Mouse (Mus musculus) cortical plate, adult 2 months (tissue): ENCODE results near the gene Enkd1. TPM values are rescaled to one million over a fixed set of nuclear protein-coding genes. Genes with fewer than 3 reads are reported as not detected.
A peak's percentile ranks its signal among the peaks of the same experiment; 100 is the strongest.

Source experiments
- H3K27ac ChIP-seq: fragments of 200-500 bp; 2 replicates; pipeline ENCODE4 v1.5.1; 2012; ENCODE audit warnings: low read length, control low read depth, inconsistent platforms; ENCODE audit not compliant: insufficient read depth
- H3K4me1 ChIP-seq: fragments of 200-500 bp; 2 replicates; pipeline ENCODE4 v1.6.1; 2011; ENCODE audit warnings: low read length; ENCODE audit not compliant: control insufficient read depth, insufficient read depth
- H3K4me3 ChIP-seq: fragments of 200-500 bp; 2 replicates; pipeline ENCODE4 v1.5.1; 2011; ENCODE audit warnings: mild to moderate bottlenecking, low read length, control low read depth; ENCODE audit not compliant: insufficient read depth
- CTCF ChIP-seq: fragments of 200-500 bp; IDR thresholded peaks from 2 replicates; pipeline ENCODE4 v1.5.1; 2011; ENCODE audit warnings: mild to moderate bottlenecking, control low read depth, low read length; ENCODE audit not compliant: insufficient read depth; ENCODE audit errors: extremely low read depth
- POLR2A ChIP-seq: fragments of 200-500 bp; IDR thresholded peaks from 2 replicates; pipeline ENCODE4 v1.6.1; 2011; ENCODE audit warnings: mild to moderate bottlenecking, low read length, control low read depth; ENCODE audit not compliant: insufficient read depth; ENCODE audit errors: extremely low read depth
- polyA plus RNA-seq: library from polyadenylated mRNA; depleted of rRNA; stranded (reverse); fragments of >200 nt; gene quantifications from 2 replicates; pipeline ENCODE4 v1.2.3, GENCODE M21; 2012

Enkd1 gene
- polyA plus RNA-seq, 1 experiment = 16.4 TPM

- H3K4me3 ChIP-seq = peak overlapping the region; percentile 72; the same call in 1 of the 2 replicates
Measured at GRCm38 (mm10) chr8:105702731-105703415, 5.1 kb downstream of the Enkd1 start.

GRCm38 (mm10) chr8:105702001-105702401 lies 6.0 kb downstream of the Enkd1 start:
- TF ChIP-seq POLR2A (peak; percentile 51; the same call in 1 of the 2 replicates), CTCF (no peak)
- Histone ChIP-seq H3K4me1 (no peaks in the 10 kb centered on the region), H3K27ac (peak overlapping the region; percentile 49), H3K4me3 (peak overlapping the region; percentile 72)

More at GRCm38 (mm10) chr8:105702731-105703415, 5.1 kb downstream of the Enkd1 start:
- Histone ChIP-seq H3K27ac (no peak overlapping the region), H3K4me1 (peaks cover 2% of the 10 kb centered on the region; the same call in 1 of the 2 replicates)
- TF ChIP-seq POLR2A = no peak
- no peak for TF ChIP-seq CTCF

GRCm38 (mm10) chr8:105700966-105701824 lies 6.8 kb downstream of the Enkd1 start, which contains the start of the genes Acd and Pard6a:
Gene Acd (minus strand): TSS chr8:105701102.
Gene Pard6a (plus strand): TSS chr8:105701148.
- Histone ChIP-seq H3K4me1 (no peaks in the 10 kb centered on the region), H3K4me3 (peak within 1 kb of the TSS; percentile 72), H3K27ac (peak within 1 kb of the TSS; percentile 92)
- TF ChIP-seq POLR2A = peak; percentile 80; the same call in 1 of the 2 replicates
- TF ChIP-seq CTCF = no peak

GRCm38 (mm10) chr8:105700566-105700965 lies 7.4 kb downstream of the Enkd1 start:
- Histone ChIP-seq H3K4me3 (peak overlapping the region; percentile 72), H3K4me1 (no peaks in the 10 kb centered on the region), H3K27ac (peak overlapping the region; percentile 6; the same call in 1 of the 2 replicates)
- no peak for TF ChIP-seq CTCF
- no peak for TF ChIP-seq POLR2A

GRCm38 (mm10) chr8:105699488-105700215 lies 8.4 kb downstream of the Enkd1 start:
- no peak overlapping the region for H3K27ac ChIP-seq
- H3K4me3 ChIP-seq = peak overlapping the region; percentile 72; the same call in 1 of the 2 replicates
- TF ChIP-seq POLR2A (no peak), CTCF (no peak)
- no peaks in the 10 kb centered on the region for H3K4me1 ChIP-seq

- Histone ChIP-seq H3K27ac (no peak overlapping the region), H3K4me3 (no peak overlapping the region), H3K4me1 (no peaks in the 10 kb centered on the region)
- no peak for TF ChIP-seq POLR2A
- no peak for TF ChIP-seq CTCF
Measured at GRCm38 (mm10) chr8:105698734-105699133, 9.3 kb downstream of the Enkd1 start.

GRCm38 (mm10) chr8:105697196-105697780 lies 10.7 kb downstream of the Enkd1 start:
- H3K4me1 ChIP-seq = no peaks in the 10 kb centered on the region
- H3K4me3 ChIP-seq = no peak overlapping the region
- no peak for TF ChIP-seq CTCF
- no peak for TF ChIP-seq POLR2A
- no peak overlapping the region for H3K27ac ChIP-seq

GRCm38 (mm10) chr8:105695080-105695780 lies 12.8 kb downstream of the Enkd1 start:
- no peaks in the 10 kb centered on the region for H3K4me1 ChIP-seq
- H3K4me3 ChIP-seq = peak overlapping the region; percentile 100
- no peak for TF ChIP-seq POLR2A
- TF ChIP-seq CTCF = no peak
- H3K27ac ChIP-seq = no peak overlapping the region
